Mouse (Mus musculus): ENCODE data around the gene Scg3. TPM values are rescaled to one million over a fixed set of nuclear protein-coding genes. Genes with fewer than 3 reads are reported as not detected.

Gene Scg3
- 0.38 and 1.6 TPM in 2 replicates for polyA plus RNA-seq (2012; rRNA removed)

DNA sequence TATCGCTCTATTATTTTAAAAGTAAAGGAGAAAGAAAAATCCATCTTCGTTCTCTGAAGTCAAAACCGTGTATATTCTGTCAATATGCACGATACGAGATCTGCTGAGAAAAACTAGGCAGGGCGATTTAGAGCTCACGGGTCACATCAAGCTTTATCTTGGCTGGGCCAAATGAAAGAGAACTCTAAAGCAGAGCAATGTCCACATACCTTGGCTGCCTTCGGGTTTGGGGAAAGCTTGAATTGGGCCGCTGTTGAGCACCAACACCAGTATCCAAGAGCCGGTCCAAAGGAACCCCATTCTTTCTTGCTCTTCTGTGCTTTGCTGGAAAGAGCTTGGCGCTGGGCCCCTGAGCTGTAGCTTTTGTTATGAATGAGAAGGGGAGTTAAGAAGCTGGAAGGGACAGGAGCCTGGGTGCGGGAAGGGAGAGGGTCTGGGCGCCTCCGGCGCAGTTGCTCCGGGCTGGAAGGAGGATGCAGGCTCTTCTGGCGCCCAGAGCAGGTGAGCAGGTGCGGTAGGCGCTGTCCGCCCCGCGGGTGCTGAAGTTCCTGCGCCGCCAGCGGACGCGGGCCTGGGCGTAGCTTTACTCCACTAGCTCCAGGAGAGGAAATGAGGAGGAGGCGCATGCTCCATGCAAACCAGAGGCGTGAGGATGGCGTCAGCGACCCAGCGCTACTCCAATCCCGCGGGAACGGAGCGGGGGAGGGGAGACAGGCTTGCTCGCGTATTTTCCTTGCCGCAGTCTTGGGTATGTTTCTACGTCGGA, at the start of gene Scg3:
TSS of gene Scg3 (minus strand) at position 631 of the 766 bp plus-strand sequence.
- no peak within 1 kb of the TSS for H3K4me3 ChIP-seq (replicated peaks; ENCODE audit: extremely low read depth, low read depth, low read length)
- no peaks in the 10 kb centered on the region for H3K4me1 ChIP-seq (ENCODE audit: control insufficient read depth, insufficient read depth, low read length)
- no peak for TF ChIP-seq CTCF (IDR thresholded peaks at IDR 0.05; ENCODE audit: insufficient read depth, low read length)
- TF ChIP-seq POLR2A (IDR thresholded peaks at IDR 0.05; ENCODE audit: borderline replicate concordance, extremely low read depth, low read depth, low read length), result no peak
- peak; percentile 54 for DNase-seq
- 10% methylated on average over 42 of the region's 42 CpGs for WGBS

DNA sequence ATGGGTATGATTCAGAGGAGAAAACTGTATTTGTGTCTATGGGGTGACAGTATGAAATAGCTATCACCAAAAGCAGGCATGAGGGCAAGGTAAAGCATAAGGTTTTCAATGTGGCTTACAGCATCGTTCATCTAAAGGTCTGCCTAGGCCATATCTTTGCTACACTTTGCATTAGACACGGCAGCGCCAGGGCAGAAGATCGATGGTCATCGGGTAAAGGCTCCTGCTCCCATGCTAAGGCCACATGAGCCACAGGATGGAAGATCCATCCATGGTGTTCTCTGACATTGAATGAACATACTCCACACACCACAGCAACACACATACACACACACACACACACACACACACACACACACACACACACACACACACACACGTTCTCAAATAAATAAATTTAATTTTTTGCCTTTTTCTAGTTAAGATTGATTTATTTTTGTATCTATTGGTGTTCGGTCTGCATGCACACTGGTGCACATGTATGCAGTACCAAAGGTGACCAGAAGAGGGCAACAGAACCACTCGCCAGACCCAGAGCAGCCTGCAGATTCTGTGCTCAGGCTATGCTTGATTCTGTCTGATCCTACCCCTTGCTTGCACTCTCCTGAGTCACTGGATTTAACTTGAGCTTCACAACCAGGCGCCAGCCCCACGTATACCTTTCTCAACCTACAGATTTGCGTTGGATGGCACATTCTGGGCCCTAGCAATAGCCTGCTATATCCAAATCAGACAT, 36.3 kb upstream of the Scg3 start:
- DNase-seq, result peak; percentile 59

DNA sequence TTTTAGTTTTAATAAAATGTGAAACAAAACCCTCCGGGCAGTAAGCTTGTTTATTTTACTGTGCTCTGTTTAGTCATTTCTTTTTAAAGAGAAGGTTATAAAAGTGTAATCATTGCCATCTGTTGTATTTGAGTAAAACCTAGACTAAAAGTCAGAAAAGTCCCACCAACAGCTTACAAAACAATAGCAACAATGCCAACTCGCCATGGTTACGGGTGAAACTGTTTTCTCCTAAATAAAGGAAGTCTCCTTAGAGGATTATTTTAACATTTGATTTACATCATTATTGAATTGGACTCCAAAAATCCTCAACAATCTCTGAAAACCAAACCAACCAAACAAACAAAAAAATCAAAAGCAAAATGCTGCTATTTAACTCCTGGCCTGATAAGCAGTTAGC, 35.6 kb upstream of the Scg3 start:
- Histone ChIP-seq H3K4me1 (ENCODE audit: control insufficient read depth, insufficient read depth, low read length) (no peaks in the 10 kb centered on the region), H3K4me3 (replicated peaks; ENCODE audit: extremely low read depth, low read depth, low read length) (no peak overlapping the region)
- no peak for DNase-seq
- TF ChIP-seq CTCF (IDR thresholded peaks at IDR 0.05; ENCODE audit: insufficient read depth, low read length) (no peak), POLR2A (IDR thresholded peaks at IDR 0.05; ENCODE audit: borderline replicate concordance, extremely low read depth, low read depth, low read length) (no peak)
- 79% methylated on average over 3 of the region's 3 CpGs for WGBS

More for the DNA sequence above, 36.3 kb upstream of the Scg3 start:
- H3K4me3 ChIP-seq (replicated peaks; ENCODE audit: extremely low read depth, low read depth, low read length), result no peak overlapping the region
- TF ChIP-seq CTCF (IDR thresholded peaks at IDR 0.05; ENCODE audit: insufficient read depth, low read length) (peak; percentile 96), POLR2A (IDR thresholded peaks at IDR 0.05; ENCODE audit: borderline replicate concordance, extremely low read depth, low read depth, low read length) (no peak)
- no peaks in the 10 kb centered on the region for H3K4me1 ChIP-seq (ENCODE audit: control insufficient read depth, insufficient read depth, low read length)
- WGBS, result 35% methylated on average over 11 of the region's 11 CpGs

DNA sequence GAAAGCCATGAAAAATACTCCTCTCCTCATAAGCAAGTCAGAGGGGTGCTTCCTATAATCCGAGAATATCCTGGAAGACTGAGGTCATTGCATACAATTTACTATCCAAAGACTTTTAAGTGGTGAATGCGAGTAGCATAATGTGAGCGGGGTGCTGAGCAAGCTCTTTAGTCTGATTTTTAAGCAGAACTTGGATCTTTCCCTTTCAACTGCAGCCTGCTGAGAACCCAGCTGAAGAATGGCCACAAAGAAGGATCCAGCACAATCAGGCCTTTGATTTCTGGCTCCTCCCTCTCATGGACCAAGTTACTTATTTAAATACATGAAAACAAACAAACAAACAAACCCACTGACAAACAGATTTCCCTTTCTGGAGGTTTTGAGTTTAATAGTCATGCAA, 916 bp upstream of the Scg3 start:
- Histone ChIP-seq H3K4me1 (ENCODE audit: control insufficient read depth, insufficient read depth, low read length) (no peaks in the 10 kb centered on the region), H3K4me3 (replicated peaks; ENCODE audit: extremely low read depth, low read depth, low read length) (no peak overlapping the region)
- 70% methylated on average over 3 of the region's 3 CpGs for WGBS
- TF ChIP-seq CTCF (IDR thresholded peaks at IDR 0.05; ENCODE audit: insufficient read depth, low read length) (no peak), POLR2A (IDR thresholded peaks at IDR 0.05; ENCODE audit: borderline replicate concordance, extremely low read depth, low read depth, low read length) (no peak)
- no peak for DNase-seq

DNA sequence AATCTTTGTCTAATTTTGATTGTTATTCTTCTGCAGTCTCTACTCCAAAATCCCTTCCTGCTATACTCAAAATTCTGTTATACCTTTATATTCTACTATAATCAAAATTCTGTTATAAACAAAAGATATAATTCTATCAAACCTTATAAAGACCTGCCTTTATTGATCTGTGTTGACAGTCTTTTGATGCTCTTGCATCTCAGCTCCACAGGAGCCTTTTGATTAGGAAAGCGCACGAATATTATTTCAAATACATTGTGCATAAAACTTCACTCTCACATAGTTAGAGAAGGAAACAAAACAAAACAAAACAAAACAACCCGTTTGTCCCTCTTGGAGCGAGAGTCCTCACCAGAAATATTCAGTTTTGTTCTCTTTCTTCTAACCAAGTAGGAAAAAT, 436 bp upstream of the Scg3 start:
- Histone ChIP-seq H3K4me1 (ENCODE audit: control insufficient read depth, insufficient read depth, low read length) (no peaks in the 10 kb centered on the region), H3K4me3 (replicated peaks; ENCODE audit: extremely low read depth, low read depth, low read length) (no peak overlapping the region)
- no peak for DNase-seq
- WGBS, result 61% methylated on average over 4 of the region's 4 CpGs
- TF ChIP-seq CTCF (IDR thresholded peaks at IDR 0.05; ENCODE audit: insufficient read depth, low read length) (no peak), POLR2A (IDR thresholded peaks at IDR 0.05; ENCODE audit: borderline replicate concordance, extremely low read depth, low read depth, low read length) (no peak)

DNA sequence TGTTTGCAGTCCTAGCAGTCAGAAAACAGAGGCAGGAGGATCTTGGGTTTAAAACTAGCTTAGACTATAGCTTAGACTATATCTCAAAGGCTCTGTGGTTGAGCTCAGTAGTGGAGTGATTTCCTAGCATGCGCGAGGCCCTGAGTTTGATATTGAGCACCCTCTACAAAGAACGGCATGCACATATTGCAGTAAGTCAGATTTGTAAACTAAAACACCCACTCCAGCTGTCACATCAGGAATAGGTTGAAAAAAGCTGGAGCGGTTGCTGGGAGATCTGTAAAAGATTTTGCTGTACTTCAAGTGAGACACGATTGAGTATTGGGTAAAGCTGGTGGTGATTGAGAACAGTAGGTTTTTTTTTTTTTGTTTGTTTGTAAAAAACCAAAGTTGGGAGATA, 3.2 kb downstream of the Scg3 start:
- no peak for DNase-seq
- WGBS, result 84% methylated on average over 5 of the region's 5 CpGs
- TF ChIP-seq CTCF (IDR thresholded peaks at IDR 0.05; ENCODE audit: insufficient read depth, low read length) (no peak), POLR2A (IDR thresholded peaks at IDR 0.05; ENCODE audit: borderline replicate concordance, extremely low read depth, low read depth, low read length) (no peak)
- no peak overlapping the region for H3K4me3 ChIP-seq (replicated peaks; ENCODE audit: extremely low read depth, low read depth, low read length)
- H3K4me1 ChIP-seq (ENCODE audit: control insufficient read depth, insufficient read depth, low read length), result no peaks in the 10 kb centered on the region

DNA sequence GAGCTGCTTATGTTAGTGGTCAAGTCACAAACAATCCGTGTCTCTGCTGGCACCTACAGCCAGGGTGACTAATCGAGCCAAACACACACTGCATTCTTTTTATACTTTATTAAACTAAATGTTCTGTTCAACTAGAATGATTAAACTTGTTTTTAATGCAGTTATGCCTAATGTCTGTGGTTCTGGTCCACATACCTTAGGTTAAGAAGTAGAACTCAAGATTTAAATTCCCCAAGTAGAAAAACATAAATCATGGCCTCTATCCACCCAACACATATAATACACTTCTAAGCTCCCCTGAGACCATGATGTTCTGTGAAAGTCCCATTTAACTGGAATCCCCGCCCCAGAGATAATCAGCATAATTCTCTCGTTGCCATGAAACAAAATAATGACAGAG, 4.2 kb downstream of the Scg3 start:
- DNase-seq, result no peak
- WGBS, result 58% methylated on average over 4 of the region's 4 CpGs
- H3K4me3 ChIP-seq (replicated peaks; ENCODE audit: extremely low read depth, low read depth, low read length), result no peak overlapping the region
- TF ChIP-seq POLR2A (IDR thresholded peaks at IDR 0.05; ENCODE audit: borderline replicate concordance, extremely low read depth, low read depth, low read length) (no peak), CTCF (IDR thresholded peaks at IDR 0.05; ENCODE audit: insufficient read depth, low read length) (no peak)
- no peaks in the 10 kb centered on the region for H3K4me1 ChIP-seq (ENCODE audit: control insufficient read depth, insufficient read depth, low read length)

DNA sequence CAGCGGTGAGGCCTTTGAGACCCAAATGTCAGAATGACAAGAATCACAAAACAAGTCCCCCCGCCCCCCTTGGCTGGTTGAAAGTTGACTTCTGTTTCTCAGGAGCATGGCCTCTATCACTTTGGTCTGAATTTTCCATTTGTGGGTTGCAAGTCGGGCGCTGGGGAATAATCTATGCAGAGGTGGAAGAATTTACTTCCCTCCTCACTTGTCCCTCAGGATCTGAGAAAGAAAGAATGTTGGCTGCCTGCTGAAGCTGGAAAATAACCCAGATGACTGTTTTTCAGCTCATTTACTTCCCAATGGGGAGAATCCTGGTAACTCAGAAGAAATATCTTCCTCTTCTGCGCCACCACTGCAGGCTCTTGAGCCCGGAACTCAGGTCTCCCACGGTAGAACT, 5.5 kb downstream of the Scg3 start:
- H3K4me1 ChIP-seq (ENCODE audit: control insufficient read depth, insufficient read depth, low read length), result no peaks in the 10 kb centered on the region
- WGBS, result 82% methylated on average over 7 of the region's 7 CpGs
- no peak for DNase-seq
- no peak overlapping the region for H3K4me3 ChIP-seq (replicated peaks; ENCODE audit: extremely low read depth, low read depth, low read length)
- TF ChIP-seq CTCF (IDR thresholded peaks at IDR 0.05; ENCODE audit: insufficient read depth, low read length), result no peak
- no peak for TF ChIP-seq POLR2A (IDR thresholded peaks at IDR 0.05; ENCODE audit: borderline replicate concordance, extremely low read depth, low read depth, low read length)

DNA sequence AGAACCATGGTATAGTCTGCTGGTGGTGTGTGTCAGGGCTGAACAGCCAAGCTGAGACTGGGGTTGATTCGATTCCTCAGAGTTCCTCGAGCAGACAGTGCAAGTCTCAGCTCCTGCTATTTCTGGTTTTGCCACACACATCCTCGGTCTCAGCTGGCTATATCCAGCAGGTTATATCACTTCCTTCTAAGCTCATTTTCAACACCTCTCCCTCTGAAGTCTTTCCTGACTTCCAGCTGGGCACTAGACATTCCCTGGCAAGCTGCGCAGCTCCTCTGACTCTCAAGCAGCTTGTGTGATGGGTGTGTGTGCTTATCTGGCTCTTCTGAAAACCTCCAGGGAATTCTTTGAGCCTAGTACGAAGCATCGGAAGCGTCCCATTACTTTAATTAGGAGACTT, 7.6 kb downstream of the Scg3 start:
- no peak for DNase-seq
- Histone ChIP-seq H3K4me1 (ENCODE audit: control insufficient read depth, insufficient read depth, low read length) (no peaks in the 10 kb centered on the region), H3K4me3 (replicated peaks; ENCODE audit: extremely low read depth, low read depth, low read length) (no peak overlapping the region)
- no peak for TF ChIP-seq CTCF (IDR thresholded peaks at IDR 0.05; ENCODE audit: insufficient read depth, low read length)
- TF ChIP-seq POLR2A (IDR thresholded peaks at IDR 0.05; ENCODE audit: borderline replicate concordance, extremely low read depth, low read depth, low read length), result no peak
- 49% methylated on average over 7 of the region's 7 CpGs for WGBS

All from lung, adult 2 months (tissue).